Mouse (Mus musculus) heart, adult 11 months (tissue): ENCODE measurements around the gene Cd3eap.
A peak's percentile ranks its signal among the peaks of the same experiment; 100 is the strongest.

Source experiments
- DNase-seq: peaks from one replicate; pipeline ENCODE4 v3.0.0; 2022

The Cd3eap gene

DNA sequence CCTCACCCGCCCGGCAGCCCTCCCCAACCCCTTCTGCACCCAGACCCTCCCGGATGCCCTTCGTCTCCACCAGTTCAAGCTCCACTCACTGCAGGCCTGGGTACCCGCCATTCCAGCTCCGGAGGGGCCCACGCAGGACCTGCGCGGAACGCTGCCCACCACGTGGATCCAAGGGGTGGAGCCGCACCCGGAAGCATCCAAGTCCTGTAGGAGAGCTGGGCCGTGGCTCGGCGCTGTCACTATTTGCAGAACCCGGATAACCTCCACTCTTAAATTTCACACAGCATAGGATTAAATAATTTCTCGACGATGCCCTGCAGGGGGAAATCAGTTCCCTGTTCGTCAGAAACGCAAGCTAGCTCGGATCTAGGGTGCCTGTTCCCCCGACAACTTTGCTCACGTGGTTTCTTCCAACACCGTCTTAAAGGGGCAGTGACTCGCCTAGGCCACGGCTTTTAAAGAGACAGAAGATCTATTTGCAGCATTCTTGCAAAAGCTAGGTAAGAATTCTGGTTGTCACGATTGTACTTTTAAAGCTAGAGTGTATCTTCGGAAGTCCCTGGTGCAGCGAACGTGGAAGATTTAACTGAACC is at the start of gene Cd3eap, which contains the start of gene Ppp1r13l:
Cd3eap (minus strand) TSS at position 185 of the 593 bp plus-strand sequence.
Ppp1r13l (plus strand) TSS at position 451 of the 593 bp plus-strand sequence.
- peak; percentile 99 for DNase-seq

DNA sequence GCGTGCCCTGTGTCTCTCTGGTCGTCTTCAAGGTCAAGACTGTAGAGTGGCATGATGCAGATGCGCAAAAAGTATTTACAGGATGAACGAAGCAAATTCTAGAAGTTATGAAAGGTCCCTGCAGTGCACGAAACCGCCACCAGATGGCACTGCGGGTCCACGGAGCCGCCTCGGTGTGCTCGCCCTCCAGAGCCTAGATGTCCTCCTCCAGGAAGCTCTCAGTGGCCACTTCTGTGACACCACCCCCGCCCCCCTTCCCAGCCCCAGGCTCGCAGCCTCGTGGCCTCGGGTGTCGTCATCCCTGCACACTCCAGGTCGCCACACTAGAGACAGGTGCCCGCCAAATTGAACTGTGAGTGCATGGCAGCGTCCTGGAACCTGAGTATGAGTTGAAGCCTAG is 46.1 kb upstream of the Cd3eap start:
- peak; percentile 95 for DNase-seq

DNA sequence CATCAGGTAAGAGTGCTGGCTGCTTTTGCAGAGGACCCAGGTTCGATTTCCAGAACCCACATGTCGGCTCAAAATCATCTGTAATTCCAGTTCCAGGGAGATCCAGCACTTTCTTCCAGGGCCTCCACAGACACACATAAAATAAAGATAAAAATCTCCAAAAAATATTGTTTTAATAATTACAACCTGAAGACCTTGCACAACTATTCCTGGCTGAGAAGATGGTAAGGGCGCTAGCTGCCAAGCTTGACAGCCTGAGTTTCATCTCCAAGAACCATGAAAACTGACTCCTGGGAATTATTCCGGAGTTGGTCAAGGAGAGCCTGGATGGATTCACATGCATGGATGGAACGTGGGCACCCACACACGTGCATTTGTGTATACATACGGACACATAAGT is 45.2 kb upstream of the Cd3eap start, which contains the start of gene Ckm:
Ckm (plus strand) TSS at position 301 of the 400 bp plus-strand sequence.
- no peak for DNase-seq

DNA sequence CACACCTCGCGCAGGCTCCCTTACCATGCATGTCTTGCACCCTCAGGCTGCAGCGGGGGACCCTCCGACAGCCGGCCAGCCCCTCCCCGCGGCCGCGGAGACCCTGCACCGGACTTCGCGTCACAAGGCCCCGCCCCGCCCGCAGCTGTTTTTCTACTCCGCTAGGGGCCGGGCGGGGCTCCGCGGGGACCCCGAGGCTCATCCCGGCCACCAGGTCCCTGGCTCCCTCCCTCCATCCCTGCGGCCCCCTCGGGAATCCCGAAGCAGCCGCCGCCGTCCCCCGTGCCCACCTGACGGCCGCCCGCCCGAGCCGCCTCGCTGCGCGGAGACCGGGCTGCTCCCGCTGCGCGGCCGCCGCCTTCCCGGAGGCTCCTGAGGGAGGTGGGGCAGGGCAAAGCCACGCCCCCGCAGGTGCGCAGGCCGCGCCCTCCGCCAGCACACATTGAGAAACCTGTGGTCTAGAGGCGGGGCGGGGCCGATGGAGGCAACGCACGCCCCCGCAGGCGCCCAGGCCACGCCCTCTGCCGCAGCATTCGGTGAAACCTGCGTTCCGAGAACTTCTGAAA is 44.5 kb upstream of the Cd3eap start, which contains the start of gene Klc3:
Klc3 (minus strand) TSS at position 374 of the 566 bp plus-strand sequence.
- peak; percentile 94 for DNase-seq

DNA sequence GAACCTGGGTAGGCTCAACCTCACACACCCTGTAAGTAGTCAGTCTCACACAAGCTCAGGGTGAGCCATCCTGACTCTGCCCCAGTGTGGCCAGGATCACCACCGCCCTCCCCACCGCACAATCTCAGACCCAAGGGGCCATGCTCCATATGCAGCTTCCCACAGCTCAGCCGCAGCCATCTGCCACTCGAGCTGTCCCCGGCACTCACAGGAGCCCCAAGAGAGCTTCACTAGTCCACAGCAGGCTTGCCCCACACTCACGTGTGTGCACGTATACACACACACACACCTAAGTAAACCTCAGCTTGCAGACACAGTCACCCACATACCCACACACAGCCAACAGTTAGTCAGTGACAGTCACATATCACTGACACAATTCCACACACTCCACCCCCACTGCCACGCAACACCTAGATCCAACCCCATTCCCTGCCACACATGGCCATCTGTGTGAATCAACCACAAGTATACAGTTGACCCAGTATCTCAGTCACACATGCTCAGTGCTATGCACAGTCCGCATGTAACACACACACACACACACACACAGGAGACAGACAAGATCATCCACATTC is 43.3 kb upstream of the Cd3eap start:
- peak; percentile 87 for DNase-seq

DNA sequence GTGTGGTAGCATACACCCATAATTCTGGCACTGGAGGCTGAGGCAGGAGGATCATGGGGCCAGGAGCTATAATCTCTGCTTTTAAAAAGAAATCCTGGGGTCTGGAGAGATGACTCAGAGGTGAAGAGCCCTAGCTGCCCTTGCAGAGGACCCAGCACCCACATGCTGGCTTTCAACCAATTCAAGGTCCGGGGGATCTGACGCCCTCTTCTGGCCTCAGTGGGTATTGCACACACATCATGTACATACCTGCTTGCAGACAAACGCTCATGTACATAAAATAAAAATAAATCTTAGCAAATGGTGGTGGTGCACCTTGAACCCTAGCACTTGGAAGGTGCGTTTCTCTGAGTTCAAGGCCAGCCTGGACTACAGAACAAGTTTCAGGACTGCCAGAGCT is 41.7 kb upstream of the Cd3eap start:
- no peak for DNase-seq

DNA sequence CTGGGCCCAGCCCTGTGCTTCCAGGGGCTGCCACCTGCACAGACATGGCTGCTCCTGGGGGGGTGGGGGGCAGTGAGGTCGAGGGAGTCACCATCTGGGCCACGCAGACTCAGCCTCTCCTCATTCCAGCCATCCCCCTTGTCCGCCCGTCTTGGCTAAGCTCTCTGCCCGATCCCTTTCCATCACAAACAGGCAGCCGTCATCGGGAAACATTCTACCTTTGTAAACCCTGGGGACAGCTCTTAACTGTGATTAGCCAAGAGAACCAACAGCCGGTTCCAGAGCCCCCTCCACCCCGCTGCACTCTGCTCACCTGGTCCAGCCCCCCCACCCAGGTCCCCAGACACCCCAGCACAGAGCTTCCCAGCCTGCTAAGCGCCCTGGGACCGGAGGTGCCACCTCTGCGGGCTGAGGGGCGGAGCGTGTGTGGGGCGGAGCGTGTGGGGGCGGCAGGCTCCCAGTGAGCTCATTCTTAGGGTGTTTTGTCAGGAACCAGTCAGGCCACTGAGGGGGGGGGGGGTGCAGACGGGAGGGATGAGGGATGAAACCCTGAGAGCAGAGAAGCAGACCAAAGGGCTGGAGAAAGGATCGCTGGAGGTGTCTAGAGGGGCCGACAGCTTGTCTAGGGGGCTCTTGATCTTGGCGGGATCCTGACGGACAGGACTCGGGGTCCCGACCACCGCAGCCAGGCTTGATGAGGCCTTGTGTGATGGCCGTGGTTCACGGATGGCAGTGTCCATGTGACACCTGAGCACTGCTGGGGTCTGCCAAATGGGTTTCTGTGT is 40.4 kb upstream of the Cd3eap start:
- peak; percentile 89 for DNase-seq

DNA sequence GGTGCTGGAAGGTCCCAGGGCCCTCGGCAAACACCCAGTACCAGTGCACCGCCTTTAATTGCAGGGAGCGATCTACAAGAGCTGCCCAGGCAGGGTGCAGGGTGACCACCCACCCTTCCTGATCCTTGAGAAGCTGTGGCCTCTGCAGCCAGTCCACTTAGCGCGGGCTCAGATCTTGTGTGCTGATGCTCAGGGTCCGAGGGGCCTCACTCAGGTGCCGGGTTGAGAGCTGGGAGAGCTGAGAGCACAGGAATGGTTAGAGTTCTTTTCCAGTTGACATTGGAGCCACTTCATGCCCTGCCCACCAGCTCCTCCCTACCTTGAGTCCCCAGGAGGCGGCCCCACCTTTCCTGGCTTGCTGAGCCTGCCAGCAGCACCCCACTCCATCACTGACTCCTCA is 35.2 kb upstream of the Cd3eap start:
- DNase-seq = no peak

DNA sequence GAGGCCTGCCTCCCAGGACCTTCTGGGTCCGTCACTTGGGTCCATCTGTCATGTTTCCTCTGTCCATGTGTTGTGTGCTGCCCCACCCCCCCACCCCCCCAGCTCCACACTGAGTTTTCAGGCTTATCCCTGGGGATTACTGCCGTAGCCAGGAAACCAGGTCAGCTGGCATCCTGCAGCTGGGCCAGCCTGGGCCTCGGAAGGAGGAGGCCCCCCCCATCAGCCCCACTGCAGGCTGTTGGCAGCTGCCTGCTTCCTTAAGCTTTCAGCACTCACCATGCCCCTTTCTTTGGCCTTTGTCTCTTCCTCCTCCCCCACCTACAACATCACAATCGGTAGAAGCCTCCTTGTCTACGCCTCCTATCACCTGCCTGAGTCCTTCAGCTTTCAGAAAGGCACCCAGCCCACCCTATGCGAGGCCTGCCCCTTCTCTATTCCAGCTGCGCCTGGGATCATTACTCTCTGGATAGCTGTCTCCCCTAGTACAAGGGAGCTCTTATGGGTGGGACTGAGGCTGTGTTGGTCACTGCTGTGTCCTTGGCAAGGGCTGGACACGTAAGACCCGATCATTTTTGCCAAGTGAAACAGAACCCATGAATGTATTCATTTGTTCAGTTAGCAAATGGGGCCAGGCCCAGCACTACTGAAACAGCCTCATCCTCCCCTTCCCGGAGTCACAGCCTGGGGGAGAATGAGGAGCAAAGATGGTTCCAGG is 29.6 kb upstream of the Cd3eap start:
- DNase-seq = peak; percentile 86

DNA sequence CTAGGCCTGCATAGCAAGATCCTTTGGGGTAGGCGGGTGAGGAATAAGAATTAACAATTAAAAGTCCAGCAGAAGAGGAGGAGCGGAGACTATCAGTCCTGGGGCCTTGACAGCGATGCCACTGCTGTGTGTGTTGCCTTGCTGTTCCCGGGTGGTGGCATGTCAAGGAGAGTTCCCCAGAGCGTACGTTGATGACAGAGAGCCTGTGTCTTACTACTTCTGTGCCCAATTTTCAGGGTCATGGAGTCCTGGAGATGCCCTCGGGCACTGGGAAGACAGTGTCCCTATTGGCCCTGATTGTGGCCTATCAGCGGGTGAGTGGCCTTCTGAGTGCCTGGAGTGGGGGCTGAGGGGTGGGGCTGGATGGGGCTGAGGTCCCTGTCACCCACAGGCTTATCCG is 24.4 kb upstream of the Cd3eap start:
- DNase-seq = no peak

DNA sequence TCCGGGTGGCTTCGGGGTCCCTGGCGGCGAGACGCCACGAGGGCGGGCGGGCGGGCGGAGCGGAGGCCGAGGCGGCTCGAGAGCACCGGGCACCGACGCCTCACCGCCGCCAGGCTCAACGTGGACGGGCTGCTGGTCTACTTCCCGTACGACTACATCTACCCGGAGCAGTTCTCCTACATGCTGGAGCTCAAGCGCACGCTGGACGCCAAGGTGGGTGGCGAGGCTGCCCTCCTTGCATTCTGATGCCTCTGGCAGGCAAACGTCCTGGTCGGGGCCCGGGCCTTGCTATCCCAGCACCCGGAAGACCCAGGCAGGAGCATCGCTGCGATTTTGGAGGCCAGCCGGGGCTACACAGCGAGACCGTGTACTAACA is 22.9 kb upstream of the Cd3eap start:
- DNase-seq = no peak

DNA sequence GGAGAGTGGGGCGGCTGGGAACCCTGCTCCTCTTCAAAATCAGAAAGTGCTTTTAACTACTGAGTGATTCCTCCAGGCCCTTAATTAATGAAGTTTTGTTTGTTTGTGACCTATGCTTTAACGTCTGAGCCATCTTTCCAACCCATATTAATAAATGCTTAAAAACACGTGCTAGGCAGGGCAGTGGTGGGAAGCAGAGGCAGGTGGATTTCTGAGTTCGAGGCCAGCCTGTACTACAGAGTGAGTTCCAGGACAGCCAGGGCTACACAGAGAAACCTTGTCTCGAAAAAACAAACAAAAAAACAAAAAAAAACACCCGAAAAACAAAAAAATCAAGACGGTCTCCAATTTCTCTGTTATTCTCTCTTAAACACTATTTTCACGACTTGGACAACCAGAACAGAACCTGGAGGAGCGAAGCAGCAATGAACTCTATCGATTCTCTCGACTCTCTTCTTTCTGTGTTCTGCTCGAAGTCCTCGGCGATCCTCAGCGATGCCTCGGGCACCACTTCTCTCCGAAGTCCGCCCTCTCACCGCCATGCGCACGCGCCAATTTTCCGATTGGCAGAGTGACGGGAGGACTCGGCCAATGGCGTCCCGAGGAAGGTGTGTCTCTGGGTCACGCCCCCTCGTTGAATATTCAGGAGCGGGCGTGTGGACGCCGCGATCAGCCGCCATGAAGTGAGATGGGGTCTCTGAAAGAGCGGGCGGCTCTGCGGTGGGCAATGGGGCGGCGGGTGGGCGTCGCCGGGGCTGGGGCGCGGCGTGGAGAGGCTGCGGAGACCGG is 22.3 kb upstream of the Cd3eap start, which contains the start of gene Ercc2:
Ercc2 (plus strand) TSS at position 634 of the 789 bp plus-strand sequence.
- peak; percentile 100 for DNase-seq

DNA sequence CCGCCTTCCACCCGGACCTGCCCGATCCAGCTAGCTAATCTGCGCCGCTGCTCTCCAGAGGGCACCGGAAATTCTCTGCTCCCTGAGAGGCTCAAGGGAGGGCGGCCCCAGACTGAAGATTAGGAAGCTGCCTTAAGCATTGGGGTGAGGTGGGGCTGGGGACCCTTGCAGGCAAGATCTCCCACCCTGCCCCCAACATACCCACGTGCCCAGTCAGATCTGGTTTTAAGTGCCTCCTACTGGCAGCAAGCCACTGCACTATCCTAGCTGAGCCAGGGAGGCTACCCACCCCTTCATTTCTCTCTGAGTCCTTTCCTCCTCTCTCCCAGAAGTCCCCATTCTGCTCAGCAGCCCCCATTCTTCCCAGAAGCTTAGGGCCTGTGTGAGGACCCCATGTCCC is 18.8 kb upstream of the Cd3eap start:
- DNase-seq = no peak

DNA sequence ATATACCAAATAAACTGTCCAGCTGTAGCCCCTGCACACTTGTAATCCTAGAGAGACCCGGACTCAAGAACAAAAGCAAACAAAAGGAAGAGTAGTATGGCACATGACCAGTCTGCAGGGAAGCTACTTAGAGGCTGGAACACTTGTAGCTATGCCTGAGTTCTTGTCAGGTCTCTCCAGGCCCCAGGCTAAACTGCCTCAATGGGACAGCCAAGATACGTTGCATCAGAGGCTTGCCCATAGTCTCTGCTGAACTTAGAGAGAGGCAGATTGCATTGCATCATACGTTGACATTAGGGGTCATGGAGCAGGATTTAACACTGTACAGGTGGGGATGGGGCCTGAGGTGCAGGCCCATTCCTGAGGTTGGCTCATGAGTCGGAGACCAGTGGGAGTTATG is 16.7 kb upstream of the Cd3eap start:
- DNase-seq = no peak

DNA sequence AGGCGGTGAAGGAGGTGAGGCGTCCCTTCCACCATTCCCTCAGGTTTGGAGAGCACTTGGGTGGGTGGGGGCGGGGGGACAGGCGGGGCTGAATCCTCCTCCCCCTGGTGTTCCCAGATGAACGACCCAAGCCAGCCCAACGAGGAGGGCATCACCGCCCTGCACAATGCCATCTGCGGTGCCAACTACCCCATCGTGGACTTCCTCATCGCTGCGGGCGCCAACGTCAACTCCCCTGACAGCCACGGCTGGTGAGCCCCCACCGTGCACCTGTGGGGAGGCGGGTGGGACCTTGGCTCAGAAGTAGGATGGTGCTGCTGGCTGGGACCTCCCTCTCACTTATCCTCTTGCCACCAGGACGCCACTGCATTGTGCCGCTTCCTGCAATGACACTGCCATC is 16.1 kb upstream of the Cd3eap start:
- peak; percentile 90 for DNase-seq

DNA sequence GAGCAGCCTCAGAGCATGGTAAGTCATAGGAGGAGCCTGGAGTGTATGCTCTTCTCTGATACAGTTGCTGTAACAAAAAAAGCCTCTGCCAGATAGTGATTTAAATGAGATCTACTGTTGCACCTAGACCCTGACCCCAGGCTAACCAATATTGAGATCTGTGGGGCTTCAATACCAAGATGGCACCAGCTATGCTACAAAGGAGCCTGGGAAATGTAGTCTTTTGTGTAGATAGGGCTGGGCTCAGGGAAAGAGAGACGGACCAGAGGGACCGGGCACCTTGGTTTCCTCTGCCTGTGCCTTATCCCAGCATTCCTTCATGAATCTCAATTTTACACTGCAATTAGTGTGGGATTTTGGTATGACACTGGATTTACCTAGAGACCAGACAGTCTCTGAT is 14.1 kb upstream of the Cd3eap start:
- no peak for DNase-seq

DNA sequence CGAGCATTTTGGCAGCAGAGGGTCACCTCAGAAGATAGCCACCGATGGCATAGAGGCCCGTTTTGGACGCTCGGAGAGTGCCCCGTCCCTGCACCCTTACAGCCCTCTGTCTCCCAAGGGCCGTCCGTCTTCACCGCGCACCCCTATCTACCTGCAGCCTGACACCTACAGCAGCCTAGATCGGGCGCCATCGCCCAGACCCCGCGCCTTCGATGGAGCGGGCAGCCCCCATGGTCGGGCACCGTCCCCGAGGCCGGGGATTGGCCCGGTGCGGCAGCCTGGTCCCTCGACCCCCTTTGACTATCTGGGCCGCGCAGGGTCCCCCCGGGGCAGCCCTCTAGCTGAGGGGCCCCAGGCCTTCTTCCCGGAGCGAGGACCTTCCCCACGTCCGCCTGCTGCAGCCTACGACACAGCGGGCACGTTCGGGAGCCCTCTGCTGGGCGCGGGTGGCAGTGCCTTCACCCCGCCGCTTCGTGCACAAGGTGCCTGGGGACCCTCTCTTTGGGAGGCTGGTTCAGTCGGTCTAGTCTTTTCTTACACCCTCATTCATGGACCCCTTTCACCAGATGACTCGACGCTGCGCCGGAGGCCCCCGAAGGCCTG is 10.6 kb upstream of the Cd3eap start:
- DNase-seq = peak; percentile 93

DNA sequence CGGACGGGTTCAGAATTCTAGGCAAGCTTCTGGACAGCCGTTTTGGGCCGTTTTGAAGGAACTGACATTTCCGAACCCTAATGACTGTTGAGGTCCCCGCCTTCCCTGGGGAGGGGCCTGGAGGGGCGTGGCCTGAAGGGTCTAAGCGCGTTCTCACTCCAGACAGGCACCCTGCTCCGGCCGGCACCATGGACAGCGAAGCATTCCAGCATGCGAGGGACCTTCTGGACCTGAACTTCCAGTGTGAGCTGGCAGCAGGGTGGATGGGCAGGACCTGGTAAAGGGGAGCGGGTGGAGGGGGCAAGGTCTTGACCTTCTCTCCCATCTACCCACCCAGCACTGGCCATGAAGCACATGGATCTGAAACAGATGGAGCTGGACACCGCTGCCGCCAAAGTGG is 9.1 kb upstream of the Cd3eap start:
- DNase-seq = peak; percentile 93

DNA sequence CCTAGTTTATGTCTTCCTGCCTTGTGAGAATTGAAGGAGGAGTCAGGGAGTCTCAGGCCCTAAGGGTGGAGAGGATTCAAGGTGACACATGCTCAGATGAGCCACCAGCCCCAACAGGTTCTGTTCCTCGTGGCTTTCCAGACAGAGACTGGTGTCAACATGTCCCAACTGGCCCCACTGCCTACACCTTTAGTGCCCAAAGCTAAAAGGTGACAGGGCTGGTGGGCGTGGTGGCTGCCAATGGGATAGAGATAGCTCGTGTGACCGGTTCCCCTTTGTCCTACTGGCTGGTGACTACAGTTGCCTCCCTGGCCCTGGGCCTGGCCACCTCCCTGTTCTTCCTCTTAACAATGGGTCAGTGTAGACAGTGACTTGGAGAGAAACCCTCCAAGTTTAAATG is 6.1 kb upstream of the Cd3eap start:
- peak; percentile 91 for DNase-seq

DNA sequence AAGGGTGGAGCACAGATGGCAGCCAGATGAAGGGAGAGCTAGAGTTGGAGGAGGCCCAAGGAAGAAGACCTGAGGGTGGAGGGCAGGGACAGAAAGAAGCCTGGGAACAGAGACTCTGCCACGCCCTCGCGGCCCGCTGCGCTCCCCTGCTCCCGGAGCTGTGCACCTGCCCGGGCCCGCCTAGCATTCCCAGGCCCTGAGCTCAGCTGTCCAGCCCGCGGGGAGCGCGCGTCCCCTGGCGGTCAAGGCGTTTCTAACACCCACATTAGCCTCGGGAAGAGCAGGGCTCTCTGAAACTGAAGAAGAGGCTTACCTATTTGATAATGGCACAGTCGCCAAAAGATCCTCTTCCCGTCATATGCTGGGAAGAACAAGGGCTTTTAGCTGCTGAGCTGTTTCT is 4.6 kb upstream of the Cd3eap start:
- peak; percentile 97 for DNase-seq

DNA sequence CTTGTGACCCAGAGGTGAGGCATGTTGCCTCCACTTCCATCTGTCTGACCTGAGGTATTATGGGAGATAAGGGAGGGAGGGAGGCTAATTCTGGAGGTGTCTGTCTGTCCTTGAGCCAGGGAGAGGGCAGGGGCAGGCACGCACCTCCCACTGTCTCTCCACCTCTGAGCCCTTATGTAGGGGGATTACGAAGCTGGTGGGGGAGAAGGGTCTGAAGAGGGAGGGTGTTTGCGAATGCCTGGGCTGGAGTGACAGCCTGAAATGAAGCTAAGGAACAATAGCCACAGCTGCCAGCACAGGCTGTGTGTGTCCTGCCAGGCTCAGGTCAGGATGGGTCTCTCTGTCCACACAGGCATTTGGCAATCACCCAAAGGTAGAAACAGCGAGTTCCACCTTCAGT is 3.0 kb upstream of the Cd3eap start:
- DNase-seq = peak; percentile 98

DNA sequence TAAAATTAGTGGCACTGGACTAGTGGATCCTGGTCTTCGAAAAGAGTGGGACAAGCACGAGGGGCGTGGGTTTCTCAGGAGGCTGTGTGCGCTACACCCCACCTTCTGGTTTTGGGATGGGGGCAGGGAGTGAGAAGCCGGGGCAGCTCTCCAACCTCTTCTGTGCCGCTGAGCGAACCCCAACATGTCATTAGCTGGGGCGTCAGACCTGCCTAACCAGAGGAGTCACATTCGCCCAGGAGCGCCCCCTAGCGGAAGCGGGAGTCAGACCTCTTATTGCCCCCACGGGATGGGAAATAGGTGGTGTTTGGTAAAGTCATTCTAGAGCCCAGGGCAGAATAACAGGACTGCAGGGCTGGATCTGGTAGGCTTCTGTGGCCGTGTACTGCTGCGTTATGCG is 2.4 kb upstream of the Cd3eap start:
- DNase-seq = peak; percentile 98
